Mouse (Mus musculus) kidney, adult 8-10 months (tissue): ENCODE results near the gene Col26a1.
A peak's percentile ranks its signal among the peaks of the same experiment; 100 is the strongest.
"Not testable (repeated sequence)": the region's sequence is repeated elsewhere in the genome, so short reads cannot be mapped to it uniquely, and the experiment has no call there.

ENCODE experiments used
- DNase-seq, 2 experiments: peaks; one replicate each; pipeline ENCODE4 v3.0.0; 2022

Gene Col26a1

DNA sequence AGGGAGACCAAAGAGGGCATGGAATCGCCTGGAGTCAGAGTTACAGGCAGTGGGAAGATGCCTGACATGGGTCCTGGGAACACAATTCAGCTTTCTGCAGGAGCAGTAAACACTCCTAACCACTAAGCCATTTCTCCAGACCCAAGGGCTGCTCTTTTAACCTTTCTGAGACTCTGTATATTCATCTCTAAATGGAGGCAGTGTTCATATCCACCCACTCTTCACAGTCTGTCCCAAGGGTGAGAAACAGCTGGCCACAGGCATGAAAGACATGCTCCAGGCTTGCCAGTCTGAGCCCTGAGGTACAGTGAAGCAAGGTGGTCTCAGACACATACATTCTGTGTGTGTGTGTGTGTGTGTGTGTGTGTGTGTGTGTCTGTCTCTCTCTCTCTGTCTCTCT is 78.8 kb downstream of the Col26a1 start:
- no peak for DNase-seq

- DNase-seq: no peak
Measured at GRCm38 (mm10) chr5:136802732-136803131, 80.3 kb downstream of the Col26a1 start.

DNA sequence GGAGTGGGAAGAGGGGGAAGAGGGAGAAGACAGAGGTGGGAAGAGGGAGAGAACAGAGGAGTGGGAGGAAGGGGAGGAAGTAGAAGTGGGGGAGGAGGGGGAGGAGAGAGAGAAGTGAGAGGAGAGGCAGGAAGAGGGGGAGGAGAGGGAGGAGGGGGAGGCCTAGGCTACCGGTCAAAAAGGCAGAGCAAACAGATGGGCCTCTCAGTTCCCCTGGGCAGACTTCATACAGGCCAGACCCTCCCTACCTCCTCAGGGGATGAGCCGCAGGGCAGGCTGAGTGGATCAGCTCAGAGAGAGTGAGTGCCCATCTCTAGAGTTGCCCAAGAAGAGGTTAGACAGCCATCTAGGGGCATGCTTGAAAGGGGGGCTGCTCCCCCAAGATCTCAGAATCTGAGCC is 86.1 kb downstream of the Col26a1 start:
- DNase-seq: no peak

GRCm38 (mm10) chr5:136793807-136794206 is 89.2 kb downstream of the Col26a1 start:
- DNase-seq: no peak

- no peak for DNase-seq
Measured at GRCm38 (mm10) chr5:136792541-136792940, 90.5 kb downstream of the Col26a1 start.

- DNase-seq: no peak
Measured at GRCm38 (mm10) chr5:136791204-136791603, 91.8 kb downstream of the Col26a1 start.

GRCm38 (mm10) chr5:136790570-136791196 is 92.3 kb downstream of the Col26a1 start:
- peak; percentile 68 to 91 for DNase-seq

DNA sequence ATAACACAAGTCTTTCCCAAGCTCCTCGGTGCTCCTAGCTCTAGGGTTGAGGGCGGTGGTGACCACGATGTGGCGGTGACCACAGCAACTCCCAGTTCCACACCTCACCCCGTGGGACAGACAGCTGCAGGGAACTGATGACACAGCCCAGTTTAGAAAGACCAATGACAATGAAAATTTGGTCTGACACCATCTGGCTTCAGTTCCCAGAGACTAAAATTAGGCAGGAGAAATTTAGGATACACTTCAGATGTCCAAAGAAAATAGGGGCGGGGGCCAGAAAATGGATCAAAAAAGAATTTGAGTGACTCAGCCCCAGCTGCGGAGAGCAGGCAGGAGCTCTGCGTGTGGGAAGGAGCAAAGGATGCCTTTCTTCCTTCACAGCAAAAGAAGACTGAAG is 98.5 kb downstream of the Col26a1 start:
- no peak for DNase-seq

DNA sequence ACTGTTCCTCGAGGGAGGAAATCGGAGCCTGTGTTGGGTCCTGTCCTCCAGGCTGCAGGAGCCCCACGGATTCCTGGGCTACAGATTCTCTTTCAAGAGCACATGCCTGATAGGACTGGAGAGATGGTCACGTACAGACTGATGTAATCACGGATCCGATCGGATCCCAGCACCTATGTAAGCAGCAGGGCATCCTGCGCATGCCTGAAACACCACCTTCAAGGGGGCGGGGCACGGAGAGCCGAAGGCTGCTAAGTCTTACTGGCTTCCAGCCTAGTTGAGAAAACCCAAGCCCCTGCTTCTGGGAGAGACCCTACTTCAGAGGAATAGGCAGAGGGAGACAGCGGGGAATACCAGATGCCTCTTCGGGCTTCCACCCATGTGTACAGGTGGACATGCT is 100.4 kb downstream of the Col26a1 start:
- no peak for DNase-seq

DNA sequence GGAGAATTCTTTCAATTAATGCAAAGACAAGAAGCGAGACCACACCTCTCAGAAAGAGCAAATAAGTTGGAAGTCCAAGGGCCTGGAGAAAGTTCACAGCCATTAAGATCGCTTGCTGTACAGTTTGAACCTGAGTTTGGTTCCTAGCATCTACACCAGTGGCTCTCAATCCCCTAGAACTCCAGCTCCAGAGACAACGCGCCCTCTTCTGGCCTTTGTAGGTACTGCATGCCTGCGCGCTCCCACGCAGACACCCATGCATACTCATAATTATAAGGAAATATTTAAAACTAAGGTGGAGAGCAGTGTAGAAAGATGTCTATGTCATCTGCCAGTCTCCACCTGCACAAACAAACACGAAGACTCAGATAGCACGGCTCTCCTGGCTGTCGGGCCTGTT is 102.5 kb downstream of the Col26a1 start:
- DNase-seq: peak in 1 of 2 experiments; percentile 51

DNA sequence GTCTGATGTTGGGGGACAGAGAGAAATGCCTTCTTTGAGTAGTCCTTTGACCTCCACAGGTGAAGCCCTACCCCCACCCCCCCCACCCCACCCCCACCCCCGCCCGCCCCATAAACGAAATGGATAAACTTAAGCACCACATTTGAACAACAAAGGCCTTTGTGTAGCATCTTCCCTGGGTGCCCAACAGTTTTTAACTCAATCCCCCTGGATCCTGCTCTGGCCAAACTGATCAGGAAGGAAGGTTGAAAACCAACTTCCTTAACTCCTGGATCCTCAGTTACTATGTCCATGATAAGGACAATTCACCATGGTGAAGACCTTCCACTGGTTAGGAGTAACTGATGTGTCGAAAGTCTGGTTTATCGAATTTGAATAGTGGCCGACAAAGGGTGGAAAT is 103.1 kb downstream of the Col26a1 start:
- no peak for DNase-seq

- no peak for DNase-seq
Measured at GRCm38 (mm10) chr5:136775548-136775947, 107.5 kb downstream of the Col26a1 start.

DNA sequence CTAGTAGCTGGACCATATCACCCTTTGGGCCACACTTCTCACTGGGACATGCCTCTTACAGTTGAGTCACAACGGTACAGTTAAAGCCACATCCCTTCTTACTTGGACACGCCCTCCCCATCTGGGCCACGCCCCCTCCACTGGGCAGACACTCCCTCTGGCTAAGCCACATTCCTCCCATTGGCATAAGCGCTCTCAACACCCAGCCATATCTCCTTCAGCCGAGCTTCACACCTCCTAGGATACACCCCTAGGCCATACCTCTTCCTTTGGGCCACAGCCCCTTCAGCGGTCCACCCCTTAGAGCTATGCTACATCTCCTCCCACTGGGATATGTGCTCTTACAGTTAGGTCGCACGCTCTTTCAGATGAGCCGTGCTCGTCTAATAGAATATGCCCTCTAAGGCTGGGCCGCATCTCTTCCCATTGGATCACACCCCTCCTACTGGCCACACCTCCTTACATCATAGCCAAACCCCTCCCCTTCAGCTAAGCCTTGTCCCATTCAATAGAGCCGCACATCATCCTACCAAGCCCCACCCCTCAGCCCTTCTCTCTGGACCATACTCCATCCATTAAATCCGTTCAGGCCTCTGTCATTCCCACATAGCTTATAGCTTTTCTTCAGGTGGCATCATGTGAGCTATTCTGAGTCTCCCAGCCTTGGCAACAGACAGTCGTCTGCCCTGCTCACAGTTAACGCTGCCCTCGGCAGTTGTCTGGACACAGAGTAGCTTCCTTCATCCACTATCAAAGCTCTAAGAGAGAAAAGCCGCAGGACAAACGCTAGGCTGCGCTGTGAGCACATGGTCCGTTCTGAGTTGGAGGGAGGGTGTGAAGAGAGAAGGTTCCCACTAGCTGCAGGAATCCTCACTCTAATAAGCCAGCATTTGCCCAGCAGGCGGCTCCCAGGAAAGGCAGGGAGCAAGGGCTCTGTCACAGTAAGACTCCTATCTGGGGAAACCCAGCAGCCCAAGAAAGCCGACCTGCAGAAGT is 109.7 kb downstream of the Col26a1 start:
- DNase-seq: no peak

DNA sequence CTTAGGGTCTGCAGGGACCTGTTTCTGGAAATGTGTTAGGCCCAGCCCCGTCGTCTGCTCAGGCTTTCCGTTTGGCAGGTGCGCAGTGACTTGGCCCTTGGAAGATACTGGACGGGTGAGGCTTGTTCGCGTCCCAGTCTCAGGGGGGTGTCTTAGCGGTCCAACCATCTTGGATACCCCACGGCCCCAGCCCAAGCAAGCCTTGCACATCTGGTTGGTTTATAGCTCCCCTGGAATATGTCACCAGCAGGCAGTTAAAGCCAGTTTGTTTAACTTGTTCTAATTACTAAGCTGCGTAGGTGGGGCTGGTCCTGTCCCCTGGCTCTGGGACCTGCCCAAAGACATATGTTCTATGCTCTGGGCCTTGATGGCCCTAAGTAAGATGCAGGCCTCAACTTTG is 111.9 kb downstream of the Col26a1 start:
- DNase-seq: no peak

DNA sequence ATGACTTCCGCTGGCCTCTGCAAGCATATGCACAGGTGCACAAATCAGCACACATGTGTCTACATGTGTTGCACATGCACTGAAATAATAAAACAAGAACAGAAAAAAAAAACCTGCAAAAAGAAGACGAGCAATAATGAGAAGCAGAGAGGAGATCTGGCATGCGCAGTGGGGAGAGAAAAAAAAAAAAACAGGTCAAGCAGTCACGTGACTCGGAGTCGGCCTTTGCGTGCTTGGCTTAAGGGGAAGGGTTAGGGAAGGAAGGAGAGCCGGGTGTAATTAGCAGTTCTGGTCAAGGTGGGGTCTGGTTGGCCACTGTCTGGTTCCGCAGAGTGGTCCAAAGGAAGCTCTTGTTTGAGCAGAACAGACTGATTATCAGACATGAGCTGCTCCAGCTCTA is 115.7 kb downstream of the Col26a1 start:
- no peak for DNase-seq

DNA sequence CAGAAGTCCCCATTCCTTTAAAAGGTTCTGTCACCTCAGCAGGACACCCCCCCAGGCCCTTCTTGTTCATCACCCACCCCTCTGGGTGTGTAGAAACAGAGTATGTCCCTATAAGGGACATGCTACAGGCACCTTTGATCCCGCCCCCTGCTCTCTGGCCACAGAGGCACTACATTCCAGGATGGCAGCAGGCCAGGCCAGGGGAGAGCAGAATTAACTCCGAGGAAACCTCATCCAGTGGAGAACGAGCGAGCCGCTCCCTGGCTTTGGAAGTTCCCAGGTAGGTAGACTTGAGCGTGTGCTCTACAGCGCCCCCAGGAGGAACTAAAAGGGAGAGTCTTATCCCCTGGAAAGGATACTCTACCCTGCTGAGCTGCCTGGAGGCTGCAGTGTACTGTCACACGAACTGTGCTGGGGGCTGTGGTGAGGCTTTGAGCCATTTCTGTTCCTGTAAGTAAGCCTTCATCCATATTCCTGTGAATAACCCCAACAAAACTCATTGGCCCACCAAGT is 118.8 kb downstream of the Col26a1 start:
- no peak for DNase-seq

- DNase-seq: no peak
Measured at GRCm38 (mm10) chr5:136760345-136760744, 122.7 kb downstream of the Col26a1 start.

DNA sequence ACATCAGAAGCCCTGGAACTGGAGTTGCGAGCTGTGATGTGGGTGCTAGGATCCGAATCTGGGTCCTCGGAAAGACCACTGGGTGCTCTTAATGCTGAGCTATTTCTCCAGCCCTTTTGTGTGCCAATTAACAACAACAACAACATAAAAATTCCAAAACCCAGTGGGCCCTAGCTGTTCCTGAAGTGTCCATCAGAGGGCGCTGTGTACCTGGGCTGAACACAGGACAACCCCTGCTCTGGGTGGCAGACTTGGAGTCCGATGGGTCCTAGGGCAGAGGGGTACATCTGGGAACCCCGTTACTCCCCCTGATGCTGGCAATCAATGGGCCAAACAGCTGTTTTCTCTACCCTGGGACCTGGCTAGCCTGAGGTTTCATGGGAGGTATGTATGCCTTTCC is 123.2 kb downstream of the Col26a1 start:
- no peak for DNase-seq

DNA sequence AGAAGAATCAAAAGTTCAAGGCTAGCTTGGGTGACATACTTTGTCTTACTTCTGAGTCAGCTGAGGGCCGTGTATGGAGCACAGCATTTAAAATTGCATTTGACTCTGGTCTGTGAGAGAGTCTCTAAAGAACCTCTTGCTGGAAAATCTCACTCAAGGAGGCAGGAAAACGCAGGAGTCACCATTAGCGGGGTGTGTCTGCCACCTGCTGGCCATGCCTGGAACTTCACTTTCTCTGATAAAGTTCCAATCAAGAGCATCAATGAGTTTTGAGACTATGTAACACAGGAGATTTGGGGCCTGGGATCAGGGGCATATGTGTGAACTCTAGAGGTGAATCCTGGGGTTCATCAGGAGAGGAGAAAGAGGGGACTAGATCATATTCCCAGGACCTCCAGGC is 127.3 kb downstream of the Col26a1 start:
- peak; percentile 7 to 68 for DNase-seq

- DNase-seq: no peak
Measured at GRCm38 (mm10) chr5:136754053-136754591, 128.9 kb downstream of the Col26a1 start.

DNA sequence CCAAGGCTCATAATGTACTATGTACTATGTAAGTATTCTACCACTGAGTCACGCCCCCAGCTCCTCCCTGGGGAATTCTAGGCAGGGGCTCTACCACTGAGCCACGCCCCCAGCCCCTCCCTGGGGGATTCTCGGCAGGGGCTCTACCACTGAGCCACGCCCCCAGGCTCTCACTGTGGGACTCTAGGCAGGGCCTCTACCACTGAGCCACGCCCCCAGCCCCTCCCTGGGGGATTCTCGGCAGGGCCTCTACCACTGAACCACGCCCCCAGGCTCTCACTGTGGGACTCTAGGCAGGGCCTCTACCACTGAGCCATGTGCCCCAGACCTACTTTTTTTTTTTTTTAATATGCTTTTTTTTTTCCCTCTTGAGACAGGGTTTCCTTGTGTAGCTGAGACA is 129.8 kb downstream of the Col26a1 start:
- DNase-seq: not testable (repeated sequence)

- no peak for DNase-seq
Measured at GRCm38 (mm10) chr5:136752104-136752503, 130.9 kb downstream of the Col26a1 start.

GRCm38 (mm10) chr5:136746596-136746995 is 136.4 kb downstream of the Col26a1 start:
- no peak for DNase-seq

DNA sequence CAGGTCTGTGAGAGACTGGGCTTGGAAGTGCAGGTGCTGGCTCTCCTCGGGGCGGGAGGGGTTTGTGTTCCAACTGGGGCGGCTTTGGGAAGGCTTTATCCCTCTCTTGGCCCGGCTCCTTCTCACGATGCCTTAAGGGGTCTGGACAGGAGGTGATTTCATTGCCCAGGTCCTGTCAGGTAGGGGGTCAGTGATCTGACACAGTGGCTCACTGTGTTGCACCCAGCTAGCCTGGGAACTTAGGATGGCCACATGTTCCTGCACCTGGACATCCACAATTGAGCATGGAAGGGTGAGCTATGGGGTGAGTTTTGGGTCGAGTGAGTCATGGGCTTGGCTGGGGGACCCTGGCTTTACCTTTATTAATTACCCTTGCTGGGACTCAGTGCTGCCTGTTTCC is 144.1 kb downstream of the Col26a1 start:
- DNase-seq: no peak
